Mouse (Mus musculus): ENCODE measurements around the gene Gm49601. TPM values are rescaled to one million over a fixed set of nuclear protein-coding genes. Genes with fewer than 3 reads are reported as not detected.

Gene Gm49601
- total RNA-seq, 2 experiments from 2014 or later: 2.5 to 4.8 TPM

DNA sequence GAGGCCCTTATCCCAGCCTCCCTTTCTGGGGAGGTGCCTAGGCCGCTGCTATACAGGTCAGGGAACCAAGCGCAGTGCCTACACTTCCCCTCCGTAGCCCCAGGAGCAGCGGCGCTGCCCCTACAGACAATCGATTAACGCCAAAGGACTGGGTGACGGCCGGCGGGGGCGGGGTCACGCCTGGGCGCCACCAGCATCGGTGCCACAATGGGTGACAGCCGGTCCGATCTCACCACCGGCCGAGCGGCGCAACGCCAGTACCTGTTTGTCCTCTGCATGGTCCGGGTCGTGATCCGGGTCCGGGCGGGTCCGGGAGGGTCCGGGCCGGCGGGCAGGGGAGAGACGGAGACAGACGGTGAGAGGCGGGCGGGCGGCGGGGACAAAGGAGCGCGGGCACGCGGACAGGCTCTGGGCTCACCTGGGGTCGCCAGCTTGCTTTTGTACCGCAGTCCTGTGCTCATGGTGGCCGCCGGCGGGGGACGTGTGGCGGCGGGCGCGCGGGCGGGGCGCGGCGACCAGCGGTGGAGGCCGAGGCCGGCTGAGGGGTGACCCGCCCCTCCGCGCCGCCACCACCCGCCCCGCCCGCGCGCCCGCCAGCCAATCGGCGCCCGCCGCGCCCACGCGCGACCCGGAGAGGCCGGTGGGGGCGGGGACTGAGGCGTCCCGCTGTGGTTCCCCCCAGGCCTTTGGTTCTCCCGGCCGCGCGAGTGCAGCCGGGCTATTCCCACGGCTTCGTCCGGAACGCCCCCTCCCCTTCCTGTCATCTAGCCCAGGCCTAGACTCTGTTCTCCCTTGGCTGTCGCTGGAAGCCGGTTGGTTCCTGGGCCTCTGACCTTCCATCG is 3.4 kb upstream of the Gm49601 start, which contains the start of gene Sept5:
TSS of gene Sept5 (minus strand) at position 565 of the 842 bp plus-strand sequence.
- DNase-seq: peak; percentile 81

- no peak for DNase-seq
These were observed 2.7 kb upstream of the Gm49601 start for GRCm38 (mm10) chr16:18628948-18629340.

GRCm38 (mm10) chr16:18628206-18628947 is 2.1 kb upstream of the Gm49601 start:
- DNase-seq: no peak

DNA sequence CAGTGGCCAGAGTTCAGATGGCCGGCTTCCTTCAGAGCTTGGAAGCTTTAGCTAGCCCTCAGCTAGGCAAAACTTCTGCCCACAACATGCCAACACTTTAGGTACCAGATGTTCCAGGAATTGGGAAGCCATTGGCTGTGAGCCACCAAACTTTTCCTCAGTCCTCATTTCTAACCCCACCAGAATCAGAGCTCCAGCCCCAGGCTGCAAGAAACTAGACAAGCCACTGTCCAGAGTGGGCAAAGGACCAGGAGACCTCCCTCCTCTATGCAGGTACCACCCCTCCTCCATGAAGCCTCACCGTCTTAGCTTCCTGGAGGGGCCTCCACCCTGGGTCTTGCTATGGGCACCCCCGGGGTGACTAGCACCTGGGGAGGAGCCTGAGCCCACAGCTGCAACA is 936 bp upstream of the Gm49601 start:
- DNase-seq: no peak

- no peak for DNase-seq
These were observed 376 bp downstream of the Gm49601 start for GRCm38 (mm10) chr16:18625791-18626311.

DNA sequence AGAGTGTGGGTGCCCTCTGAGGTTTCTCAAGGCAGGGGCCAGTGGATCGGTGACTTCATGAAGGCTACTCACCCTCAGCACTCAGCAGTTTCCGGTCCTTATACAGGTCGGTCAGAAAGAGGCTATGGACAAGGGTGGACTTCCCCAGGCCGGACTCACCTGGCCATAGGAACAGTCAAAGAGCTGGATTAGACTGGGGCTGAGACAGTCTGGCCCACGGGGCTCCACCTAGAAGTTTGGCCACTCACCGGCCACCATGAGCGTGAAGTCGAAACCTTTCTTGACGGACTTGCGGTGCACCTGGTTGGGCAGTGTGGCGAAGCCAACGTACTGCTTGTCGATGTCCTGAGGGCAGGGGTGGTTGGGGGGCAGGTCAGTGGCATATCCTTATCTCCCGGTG is 1.1 kb downstream of the Gm49601 start:
- no peak for DNase-seq

GRCm38 (mm10) chr16:18624641-18625040 is 1.6 kb downstream of the Gm49601 start:
- DNase-seq: no peak

- no peak for DNase-seq
These were observed 2.3 kb downstream of the Gm49601 start for GRCm38 (mm10) chr16:18623751-18624540.

- DNase-seq: no peak
These were observed 3.1 kb downstream of the Gm49601 start for GRCm38 (mm10) chr16:18622916-18623750.

DNA sequence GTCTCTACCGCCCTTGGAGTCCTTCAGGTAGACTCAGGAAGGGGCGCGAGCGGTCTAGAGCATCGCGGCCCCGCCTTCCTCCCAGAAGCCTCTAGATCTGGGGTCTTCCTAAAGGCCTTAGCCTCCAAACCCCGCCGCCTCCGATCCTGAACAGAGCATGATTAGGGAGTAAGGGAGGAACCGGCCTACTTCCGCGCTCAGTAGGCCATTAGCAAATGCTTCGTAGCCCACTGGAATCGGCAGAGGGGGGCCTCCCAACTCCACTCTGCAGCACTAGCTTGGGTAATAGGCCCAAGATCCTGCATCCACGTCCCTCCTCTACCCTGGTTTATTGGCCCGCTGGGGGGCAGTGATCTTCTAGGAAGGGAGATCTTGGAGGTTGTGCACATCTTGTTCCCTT is 4.2 kb downstream of the Gm49601 start, which contains the start of gene Gp1bb:
TSS of gene Gp1bb (minus strand) at position 385 of the 400 bp plus-strand sequence.
- DNase-seq: no peak

GRCm38 (mm10) chr16:18621362-18622001 is 4.7 kb downstream of the Gm49601 start:
- DNase-seq: no peak

- peak; percentile 53 for DNase-seq
These were observed 5.4 kb downstream of the Gm49601 start for GRCm38 (mm10) chr16:18620601-18621361.

DNA sequence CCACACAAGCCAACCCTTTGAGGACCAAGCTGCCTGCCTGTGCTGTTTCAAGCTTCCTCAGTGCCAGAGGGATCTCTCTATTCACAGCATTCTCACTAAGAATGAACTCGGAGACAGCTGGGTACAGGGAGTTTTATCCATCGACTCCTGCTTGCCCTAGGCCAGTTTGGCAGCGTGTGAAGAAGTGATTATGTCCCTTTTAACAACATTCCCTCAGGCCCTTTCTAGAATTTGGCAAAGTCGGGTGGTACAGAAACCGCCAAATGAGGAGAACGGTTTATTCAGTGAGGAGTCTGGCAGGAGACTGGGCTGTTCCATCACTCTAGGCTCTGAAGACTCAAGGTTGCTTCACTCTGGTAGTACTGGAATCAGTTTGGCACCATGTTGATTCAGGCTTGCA is 6.0 kb downstream of the Gm49601 start:
- no peak for DNase-seq

- DNase-seq: no peak
These were observed 7.1 kb downstream of the Gm49601 start for GRCm38 (mm10) chr16:18619110-18619509.

GRCm38 (mm10) chr16:18618297-18618696 is 7.9 kb downstream of the Gm49601 start:
- no peak for DNase-seq

GRCm38 (mm10) chr16:18617370-18618065 is 8.7 kb downstream of the Gm49601 start:
- DNase-seq: peak; percentile 93

GRCm38 (mm10) chr16:18613301-18613700 is 12.9 kb downstream of the Gm49601 start:
- DNase-seq: no peak

GRCm38 (mm10) chr16:18611752-18612151 is 14.5 kb downstream of the Gm49601 start:
- DNase-seq: no peak

- no peak for DNase-seq
These were observed 17.1 kb downstream of the Gm49601 start for GRCm38 (mm10) chr16:18609099-18609498.
